8 mouse cellular contexts compared by ENCODE assay signal in the genomic region with DNA sequence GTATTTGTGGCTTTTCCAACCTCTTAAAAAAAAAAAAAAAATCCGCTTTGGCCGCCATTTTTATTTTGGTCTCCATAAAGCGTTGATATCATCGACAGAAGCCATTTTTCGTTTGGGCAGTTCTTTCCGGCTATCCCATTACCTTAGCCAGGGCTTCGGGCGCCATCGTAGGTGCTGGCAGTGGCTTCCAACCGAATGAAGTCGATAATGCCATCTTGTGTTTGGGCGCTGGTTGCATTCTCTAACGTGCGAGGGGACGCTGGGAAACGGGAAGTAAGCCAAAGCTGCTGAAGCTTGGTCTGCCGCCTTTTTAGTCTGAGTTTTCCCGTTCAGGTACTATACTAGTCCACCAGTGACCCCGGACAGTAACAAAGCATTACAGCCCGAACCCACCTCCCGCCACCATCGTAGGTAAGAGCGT. TPM values are rescaled to one million over a fixed set of nuclear protein-coding genes. Genes with fewer than 3 reads are reported as not detected.
A peak's percentile ranks its signal among the peaks of the same experiment; 100 is the strongest.
DNase-seq lines count a peak whose midpoint lies in the region; ATAC-seq lines count a peak whose summit lies in the region.

No protein-coding gene starts in this region.

- H3K27me3 ChIP-seq in hindbrain, embryonic 12.5 days, result no peaks in the 10 kb centered on the region

- peak; percentile 98 for DNase-seq in NIH3T3 (ENCODE audit: low read depth)
- DNase-seq in cerebellum, postnatal 10 days, result peak; percentile 97 to 98
- peak; percentile 94 to 96 for DNase-seq in frontal cortex, postnatal 10 days (ENCODE audit: low spot score in 2 of 2)
- peak; percentile 96 to 99 for DNase-seq in layer of hippocampus, postnatal 14 days (ENCODE audit: low spot score in 2 of 2)
- DNase-seq in lung, postnatal 14 days, result peak; percentile 94
- peak; percentile 95 for DNase-seq in retina, adult 2 months (ENCODE audit: low read depth, low spot score)
- peak; percentile 91 to 94 for DNase-seq in thymus, postnatal 36 days

- H3K36me3 ChIP-seq in hindbrain, embryonic 12.5 days, result no peaks in the 10 kb centered on the region

- no peaks in the 10 kb centered on the region for H3K9me3 ChIP-seq in hindbrain, embryonic 12.5 days (replicated peaks)

- H3K4me3 ChIP-seq in hindbrain, embryonic 12.5 days, result peak overlapping the region; percentile 80

- WGBS in hindbrain, embryonic 12.5 days, result under 1% methylated on average over 23 of the region's 23 CpGs

- peak overlapping the region; percentile 95 for H3K27ac ChIP-seq in hindbrain, embryonic 12.5 days

- ATAC-seq in hindbrain, embryonic 12.5 days (ENCODE audit: low FRiP score), result peak; percentile 82

- H3K4me1 ChIP-seq in hindbrain, embryonic 12.5 days, result peaks cover 12% of the 10 kb centered on the region; the same call in 1 of the 2 replicates

- H3K9ac ChIP-seq in hindbrain, embryonic 12.5 days, result peak overlapping the region; percentile 62

- H3K4me2 ChIP-seq in hindbrain, embryonic 12.5 days (replicated peaks), result peak overlapping the region; percentile 55

RNA-seq across cellular contexts. Expression of gene AL731706.1, which starts 0.8 kb away (rescaled TPM):
- polyA plus RNA-seq in hindbrain, embryonic 12.5 days (2016; fragmentation: Nextera tagmentation; extraction: Ambion mirVana), result 24.1 and 30.3 TPM in 2 replicates
- 10 to 100 TPM; 11.4 to 19.8 TPM for total RNA-seq in layer of hippocampus, postnatal 14 days (2021)

RNA-seq across cellular contexts. Expression of gene Mkks, which starts 0.8 kb away (rescaled TPM):
- 13.1 and 15.8 TPM in 2 replicates for polyA plus RNA-seq in hindbrain, embryonic 12.5 days (2016; fragmentation: Nextera tagmentation; extraction: Ambion mirVana)
- total RNA-seq in layer of hippocampus, postnatal 14 days (2021), result 10 to 100 TPM; 22.8 to 27.7 TPM

RNA-seq across cellular contexts. Expression of gene Slx4ip, which starts 0.9 kb away (rescaled TPM):
- polyA plus RNA-seq in hindbrain, embryonic 12.5 days (2016; fragmentation: Nextera tagmentation; extraction: Ambion mirVana), result 11.8 and 12.9 TPM in 2 replicates
- 1 to 10 TPM; 7.5 to 7.6 TPM for total RNA-seq in layer of hippocampus, postnatal 14 days (2021)

RNA-seq across cellular contexts. Expression of gene AL731706.2, which starts 6.5 kb away (rescaled TPM):
- 10.4 and 30.3 TPM in 2 replicates for polyA plus RNA-seq in hindbrain, embryonic 12.5 days (2016; fragmentation: Nextera tagmentation; extraction: Ambion mirVana)
- 10 to 100 TPM; 13.6 to 16.9 TPM for total RNA-seq in layer of hippocampus, postnatal 14 days (2021)

Comparison
In these comparisons a context has a peak if more than half of its experiments do, and no peak if none do; other contexts are left out.
1. Peak in every context shown above with its lines: DNase-seq, ATAC-seq, H3K4me3 ChIP-seq and H3K27ac ChIP-seq.